Mouse (Mus musculus): Measurements from ENCODE around the gene Msi1. TPM values are rescaled to one million over a fixed set of nuclear protein-coding genes. Genes with fewer than 3 reads are reported as not detected.
A peak's percentile ranks its signal among the peaks of the same experiment; 100 is the strongest.

The Msi1 gene
- total and polyA plus RNA-seq, 2 experiments from 2014 or later, result 46.2 to 75.9 TPM

DNA sequence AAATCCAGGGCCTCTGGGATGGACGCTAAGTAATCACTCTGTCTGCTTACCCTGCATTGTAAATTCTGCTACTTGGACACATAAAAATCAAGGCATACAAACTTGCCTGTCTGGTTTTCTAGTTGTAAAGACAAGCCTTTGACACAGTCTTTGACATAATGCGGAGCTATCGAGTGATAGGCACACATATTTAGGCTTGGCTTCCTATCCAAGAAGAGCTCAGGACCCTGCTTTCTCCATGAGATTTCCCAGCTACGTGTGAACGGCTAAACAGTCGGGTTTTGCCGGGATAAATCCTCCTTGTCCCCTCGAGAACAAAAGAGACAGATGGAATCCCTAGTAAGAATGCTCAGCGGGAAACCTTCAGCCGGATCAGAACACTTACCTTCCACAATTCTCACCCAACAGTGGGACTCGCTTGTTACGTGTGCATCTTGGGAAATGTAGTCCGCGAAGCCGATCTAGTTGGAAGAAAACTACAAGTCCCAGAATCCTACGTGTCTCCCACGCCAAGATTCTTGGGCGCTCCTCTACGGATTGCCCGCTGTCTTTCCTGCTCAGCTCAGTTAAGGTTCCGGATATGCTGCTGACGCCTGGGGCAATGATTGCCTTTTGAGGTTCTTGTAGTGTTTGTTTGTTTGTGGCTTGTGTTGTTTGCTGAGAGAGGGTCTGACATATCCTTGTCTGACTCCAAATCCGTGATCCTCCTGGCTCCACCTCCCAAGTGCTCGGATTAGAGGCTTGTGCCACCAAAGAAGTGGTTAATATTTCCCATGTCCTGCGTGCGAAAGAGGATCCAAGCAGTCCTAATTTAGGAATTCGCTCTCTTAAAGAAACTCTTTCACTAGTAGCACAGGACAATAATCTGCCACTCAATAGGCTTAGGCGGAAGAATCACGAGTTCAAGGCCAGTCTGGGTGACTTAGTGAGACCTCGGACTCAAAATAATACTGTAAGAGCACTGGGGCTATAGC lies 54.8 kb downstream of the Msi1 start, which contains the start of gene Sirt4:
Gene Sirt4 (minus strand): TSS at position 779 of the 974 bp plus-strand sequence.
- peak within 1 kb of the TSS; percentile 80 for H3K27ac ChIP-seq
- WGBS, result 6% methylated on average over 30 of the region's 30 CpGs
- no peaks in the 10 kb centered on the region for H3K27me3 ChIP-seq (ENCODE audit: insufficient read depth, low read length)
- peak within 1 kb of the TSS; percentile 57 for H3K9ac ChIP-seq (replicated peaks; ENCODE audit: low read length)
- peak; percentile 98 for DNase-seq (ENCODE audit: low spot score)
- H3K4me3 ChIP-seq (ENCODE audit: low read length), result peak within 1 kb of the TSS; percentile 41
- peak; percentile 91 for ATAC-seq
- TF ChIP-seq CTCF (IDR thresholded peaks at IDR 0.05; ENCODE audit: low read depth), result no peak
- H3K4me2 ChIP-seq (ENCODE audit: low read depth, low read length), result peak within 1 kb of the TSS; percentile 74
- H3K36me3 ChIP-seq (ENCODE audit: insufficient read depth, low read length), result no peaks in the 10 kb centered on the region; the same call in 1 of the 2 replicates
- H3K4me1 ChIP-seq (ENCODE audit: insufficient read depth, low read length), result peaks cover 11% of the 10 kb centered on the region; the same call in 1 of the 2 replicates
- no peaks in the 10 kb centered on the region for H3K9me3 ChIP-seq (ENCODE audit: low read length)

GRCm38 (mm10) chr5:115484996-115485395 lies 55.6 kb downstream of the Msi1 start:
- WGBS, result 73% methylated on average over 5 of the region's 5 CpGs
- no peaks in the 10 kb centered on the region for H3K9me3 ChIP-seq (ENCODE audit: low read length)
- peak overlapping the region; percentile 41 for H3K4me3 ChIP-seq (ENCODE audit: low read length)
- H3K4me2 ChIP-seq (ENCODE audit: low read depth, low read length), result peak overlapping the region; percentile 74
- ATAC-seq, result no peak
- H3K27ac ChIP-seq, result peak overlapping the region; percentile 80; the same call in 1 of the 2 replicates
- no peak for DNase-seq (ENCODE audit: low spot score)
- no peaks in the 10 kb centered on the region for H3K36me3 ChIP-seq (ENCODE audit: insufficient read depth, low read length)
- TF ChIP-seq CTCF (IDR thresholded peaks at IDR 0.05; ENCODE audit: low read depth), result no peak
- H3K9ac ChIP-seq (replicated peaks; ENCODE audit: low read length), result peak overlapping the region; percentile 57; the same call in 1 of the 2 replicates
- H3K4me1 ChIP-seq (ENCODE audit: insufficient read depth, low read length), result peaks cover 11% of the 10 kb centered on the region; the same call in 1 of the 2 replicates
- no peaks in the 10 kb centered on the region for H3K27me3 ChIP-seq (ENCODE audit: insufficient read depth, low read length)

DNA sequence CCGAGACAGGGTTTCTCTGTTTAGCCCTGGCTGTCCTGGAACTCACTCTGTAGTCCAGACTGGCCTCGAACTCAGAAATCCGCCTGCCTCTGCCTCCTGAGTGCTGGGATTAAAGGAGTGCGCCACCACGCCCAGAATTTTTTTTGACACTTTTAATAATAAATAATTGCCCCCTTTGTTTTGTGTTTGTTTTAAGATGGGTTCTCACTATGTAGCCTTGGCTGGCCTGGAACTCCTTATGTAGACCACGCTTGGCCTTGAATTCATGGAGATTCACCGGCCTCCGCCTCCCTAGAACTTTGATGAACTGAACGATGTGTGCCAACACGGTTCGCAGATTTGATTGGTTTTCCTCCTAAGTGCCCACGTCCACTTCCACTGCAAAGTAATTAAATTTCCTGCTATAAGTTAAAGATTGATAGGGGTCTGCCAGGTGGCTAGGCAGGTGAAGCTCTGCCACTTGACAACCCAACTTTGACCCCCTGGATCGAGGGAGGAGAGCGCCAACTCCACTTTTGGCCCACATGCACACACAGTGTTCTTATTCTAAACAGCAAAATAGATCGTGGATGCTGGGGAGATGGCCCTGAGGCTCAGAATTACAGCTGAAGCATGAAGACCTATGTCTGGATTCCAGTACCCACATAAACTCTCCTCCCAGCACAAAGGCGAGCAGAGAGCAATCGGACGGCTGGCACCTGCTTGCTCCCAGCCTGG lies 56.2 kb downstream of the Msi1 start:
- no peak for DNase-seq (ENCODE audit: low spot score)
- no peaks in the 10 kb centered on the region for H3K36me3 ChIP-seq (ENCODE audit: insufficient read depth, low read length)
- peaks cover 11% of the 10 kb centered on the region; the same call in 1 of the 2 replicates for H3K4me1 ChIP-seq (ENCODE audit: insufficient read depth, low read length)
- TF ChIP-seq CTCF (IDR thresholded peaks at IDR 0.05; ENCODE audit: low read depth), result no peak
- 84% methylated on average over 18 of the region's 18 CpGs for WGBS
- H3K27ac ChIP-seq, result no peak overlapping the region
- no peak overlapping the region for H3K9ac ChIP-seq (replicated peaks; ENCODE audit: low read length)
- no peaks in the 10 kb centered on the region for H3K27me3 ChIP-seq (ENCODE audit: insufficient read depth, low read length)
- H3K4me2 ChIP-seq (ENCODE audit: low read depth, low read length), result no peak overlapping the region
- H3K4me3 ChIP-seq (ENCODE audit: low read length), result no peak overlapping the region
- H3K9me3 ChIP-seq (ENCODE audit: low read length), result no peaks in the 10 kb centered on the region
- no peak for ATAC-seq

DNA sequence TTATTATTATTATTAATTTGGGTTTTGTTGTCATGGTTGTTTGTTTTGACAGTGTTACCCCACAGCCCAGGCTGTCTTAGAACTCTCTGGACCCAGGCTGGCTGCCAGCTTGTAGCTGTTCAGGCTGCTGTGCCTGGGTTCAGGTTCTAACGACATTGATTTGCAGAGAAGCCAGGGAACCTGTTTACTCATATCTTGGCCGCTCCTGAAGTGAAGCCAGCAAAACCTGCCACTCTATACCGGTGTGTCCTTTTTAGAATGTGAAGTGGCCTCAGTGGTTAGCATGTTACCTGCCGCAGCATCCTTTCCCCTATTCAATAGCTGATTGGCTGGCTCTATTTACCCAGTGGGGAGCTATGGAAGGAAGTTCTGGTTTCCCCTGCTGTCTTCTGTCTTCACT lies 57.3 kb downstream of the Msi1 start:
- Histone ChIP-seq H3K4me1 (ENCODE audit: insufficient read depth, low read length) (peaks cover 12% of the 10 kb centered on the region), H3K9me3 (ENCODE audit: low read length) (no peaks in the 10 kb centered on the region), H3K4me2 (ENCODE audit: low read depth, low read length) (no peak overlapping the region), H3K9ac (replicated peaks; ENCODE audit: low read length) (no peak overlapping the region), H3K36me3 (ENCODE audit: insufficient read depth, low read length) (no peaks in the 10 kb centered on the region), H3K4me3 (ENCODE audit: low read length) (no peak overlapping the region), H3K27me3 (ENCODE audit: insufficient read depth, low read length) (no peaks in the 10 kb centered on the region), H3K27ac (no peak overlapping the region)
- no peak for DNase-seq (ENCODE audit: low spot score)
- no peak for TF ChIP-seq CTCF (IDR thresholded peaks at IDR 0.05; ENCODE audit: low read depth)
- WGBS, result 49% methylated on average over 4 of the region's 4 CpGs
- ATAC-seq, result no peak

DNA sequence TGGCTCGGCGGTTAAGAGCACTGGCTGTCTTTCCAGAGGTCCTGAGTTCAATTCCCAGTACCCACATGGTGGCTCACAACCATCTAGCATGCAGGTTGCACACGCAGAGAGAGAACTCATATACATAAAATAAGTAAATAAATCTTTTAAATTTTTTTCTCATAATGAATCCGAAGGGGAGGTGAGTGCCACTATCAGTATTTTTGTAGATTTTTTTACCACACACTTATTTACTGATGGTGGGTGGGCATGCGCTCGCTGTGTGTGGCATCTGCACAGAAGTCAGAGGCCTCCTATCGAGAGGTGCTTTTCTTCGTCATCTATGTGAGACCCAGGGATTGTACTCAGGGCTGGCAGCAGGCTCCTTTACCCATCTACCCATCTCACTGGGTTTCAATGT lies 58.0 kb downstream of the Msi1 start:
- WGBS, result 83% methylated on average over 8 of the region's 8 CpGs
- ATAC-seq (no peak), DNase-seq (ENCODE audit: low spot score) (no peak)
- no peak for TF ChIP-seq CTCF (IDR thresholded peaks at IDR 0.05; ENCODE audit: low read depth)
- Histone ChIP-seq H3K4me1 (ENCODE audit: insufficient read depth, low read length) (peaks cover 17% of the 10 kb centered on the region), H3K4me3 (ENCODE audit: low read length) (no peak overlapping the region), H3K9ac (replicated peaks; ENCODE audit: low read length) (no peak overlapping the region), H3K36me3 (ENCODE audit: insufficient read depth, low read length) (no peaks in the 10 kb centered on the region), H3K27me3 (ENCODE audit: insufficient read depth, low read length) (no peaks in the 10 kb centered on the region), H3K4me2 (ENCODE audit: low read depth, low read length) (no peak overlapping the region), H3K9me3 (ENCODE audit: low read length) (no peaks in the 10 kb centered on the region), H3K27ac (no peak overlapping the region)

DNA sequence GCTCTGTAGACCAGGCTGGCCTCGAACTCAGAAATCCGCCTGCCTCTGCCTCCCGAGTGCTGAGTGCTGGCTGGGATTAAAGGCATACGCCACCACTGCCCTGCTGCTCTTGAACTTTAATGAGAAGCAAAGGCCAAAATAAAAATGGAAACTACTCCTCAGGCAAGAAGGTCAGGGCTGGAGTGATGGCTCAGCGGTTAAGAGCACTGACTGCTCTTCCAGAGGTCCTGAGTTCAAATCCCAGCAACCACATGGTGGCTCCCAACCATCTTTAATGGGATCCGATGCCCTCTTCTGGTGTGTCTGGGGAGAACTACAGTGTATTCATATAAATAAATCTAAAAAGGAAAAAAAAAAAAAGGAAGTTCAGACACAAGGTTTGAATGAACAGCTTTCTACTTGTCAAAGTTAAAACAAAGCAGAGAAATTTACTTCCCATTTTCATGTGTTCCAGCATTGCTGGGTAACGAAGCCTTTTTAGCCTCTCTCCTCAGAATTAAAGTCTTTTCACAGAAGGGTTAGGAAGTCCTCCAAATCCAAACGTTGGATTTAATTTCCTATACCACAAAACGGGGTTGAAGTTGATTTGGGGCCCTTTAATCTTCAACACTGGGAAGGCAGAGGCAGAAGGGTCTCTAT lies 58.7 kb downstream of the Msi1 start:
- TF ChIP-seq CTCF (IDR thresholded peaks at IDR 0.05; ENCODE audit: low read depth), result peak; percentile 15; the same call in 1 of the 2 replicates
- Histone ChIP-seq H3K4me2 (ENCODE audit: low read depth, low read length) (0 out of 2 replicates have a peak overlapping the region, but pooled peaks have one; percentile 53), H3K36me3 (ENCODE audit: insufficient read depth, low read length) (no peaks in the 10 kb centered on the region), H3K4me1 (ENCODE audit: insufficient read depth, low read length) (peaks cover 11% of the 10 kb centered on the region; the same call in 1 of the 2 replicates), H3K9me3 (ENCODE audit: low read length) (no peaks in the 10 kb centered on the region), H3K4me3 (ENCODE audit: low read length) (no peak overlapping the region), H3K27me3 (ENCODE audit: insufficient read depth, low read length) (no peaks in the 10 kb centered on the region), H3K9ac (replicated peaks; ENCODE audit: low read length) (no peak overlapping the region), H3K27ac (no peak overlapping the region)
- WGBS, result 80% methylated on average over 9 of the region's 9 CpGs
- no peak for DNase-seq (ENCODE audit: low spot score)
- ATAC-seq, result no peak

All from hindbrain, postnatal 0 days (tissue).